Mouse (Mus musculus): ENCODE data around the gene Erc2. TPM values are rescaled to one million over a fixed set of nuclear protein-coding genes. Genes with fewer than 3 reads are reported as not detected.

The Erc2 gene
- total RNA-seq, 2 experiments from 2014 or later, result 183 to 210 TPM

GRCm38 (mm10) chr14:27759982-27760381, 137.8 kb downstream of the Erc2 start:
- DNase-seq (ENCODE audit: low spot score in 2 of 2), result no peak

GRCm38 (mm10) chr14:27775367-27775766, 153.1 kb downstream of the Erc2 start:
- no peak for DNase-seq (ENCODE audit: low spot score in 2 of 2)

GRCm38 (mm10) chr14:27778503-27778902, 156.3 kb downstream of the Erc2 start:
- DNase-seq (ENCODE audit: low spot score in 2 of 2), result no peak

- DNase-seq (ENCODE audit: low spot score in 2 of 2), result no peak
Observed at GRCm38 (mm10) chr14:27778982-27779701, 156.9 kb downstream of the Erc2 start.

GRCm38 (mm10) chr14:27781221-27781620, 159.0 kb downstream of the Erc2 start:
- no peak for DNase-seq (ENCODE audit: low spot score in 2 of 2)

GRCm38 (mm10) chr14:27784826-27785225, 162.6 kb downstream of the Erc2 start:
- no peak for DNase-seq (ENCODE audit: low spot score in 2 of 2)

- no peak for DNase-seq (ENCODE audit: low spot score in 2 of 2)
Observed at GRCm38 (mm10) chr14:27785562-27785961, 163.3 kb downstream of the Erc2 start.

GRCm38 (mm10) chr14:27789066-27789898, 167.1 kb downstream of the Erc2 start:
- DNase-seq (ENCODE audit: low spot score in 2 of 2), result no peak

- DNase-seq (ENCODE audit: low spot score in 2 of 2), result peak; percentile 47 to 49
Observed at GRCm38 (mm10) chr14:27798184-27798934, 176.1 kb downstream of the Erc2 start.

- DNase-seq (ENCODE audit: low spot score in 2 of 2), result no peak
Observed at GRCm38 (mm10) chr14:27800766-27801165, 178.5 kb downstream of the Erc2 start.

GRCm38 (mm10) chr14:27803961-27804360, 181.7 kb downstream of the Erc2 start:
- no peak for DNase-seq (ENCODE audit: low spot score in 2 of 2)

- DNase-seq (ENCODE audit: low spot score in 2 of 2), result no peak
Observed at GRCm38 (mm10) chr14:27805064-27805463, 182.8 kb downstream of the Erc2 start.

- peak; percentile 63 to 69 for DNase-seq (ENCODE audit: low spot score in 2 of 2)
Observed at GRCm38 (mm10) chr14:27808080-27808479, 185.9 kb downstream of the Erc2 start.

- DNase-seq (ENCODE audit: low spot score in 2 of 2), result no peak
Observed at GRCm38 (mm10) chr14:27808523-27809114, 186.4 kb downstream of the Erc2 start.

GRCm38 (mm10) chr14:27810790-27811189, 188.6 kb downstream of the Erc2 start:
- DNase-seq (ENCODE audit: low spot score in 2 of 2), result peak; percentile 47 to 59

- DNase-seq (ENCODE audit: low spot score in 2 of 2), result no peak
Observed at GRCm38 (mm10) chr14:27811649-27812048, 189.4 kb downstream of the Erc2 start.

- DNase-seq (ENCODE audit: low spot score in 2 of 2), result no peak
Observed at GRCm38 (mm10) chr14:27815739-27816138, 193.5 kb downstream of the Erc2 start.

- no peak for DNase-seq (ENCODE audit: low spot score in 2 of 2)
Observed at GRCm38 (mm10) chr14:27818986-27819385, 196.8 kb downstream of the Erc2 start.

GRCm38 (mm10) chr14:27821801-27822200, 199.6 kb downstream of the Erc2 start:
- DNase-seq (ENCODE audit: low spot score in 2 of 2), result no peak

- DNase-seq (ENCODE audit: low spot score in 2 of 2), result no peak
Observed at GRCm38 (mm10) chr14:27822566-27822965, 200.3 kb downstream of the Erc2 start.

- no peak for DNase-seq (ENCODE audit: low spot score in 2 of 2)
Observed at GRCm38 (mm10) chr14:27823048-27823447, 200.8 kb downstream of the Erc2 start.

Data from left cerebral cortex, adult 18-20 months (tissue).